Comparison of ENCODE assay signal across 1 mouse cellular context in genomic region chr4:88875435-88876095, GRCm38 (mm10).
A peak's percentile ranks its signal among the peaks of the same experiment; 100 is the strongest.
TF ChIP-seq lines count a peak whose summit lies in the region.

No protein-coding gene starts in this region.

TF ChIP-seq in MEL, 35 proteins besides CTCF, POLR2A, EP300 and RAD21:
- TF ChIP-seq SIN3A (IDR thresholded peaks at IDR 0.05; ENCODE audit: low read length): peak; percentile 77
- TF ChIP-seq TCF12 (IDR thresholded peaks at IDR 0.05; ENCODE audit: low read depth, low read length): peak; percentile 37; the same call in 1 of the 2 replicates
- TF ChIP-seq MXI1 (IDR thresholded peaks at IDR 0.05; ENCODE audit: low read depth, low read length): peak; percentile 72; the same call in 1 of the 2 replicates
- no peak for TF ChIP-seq GABPA (IDR thresholded peaks at IDR 0.05; ENCODE audit: low read depth, low read length)
- peak; percentile 79 for TF ChIP-seq ETS1 (IDR thresholded peaks at IDR 0.05; ENCODE audit: low read depth, low read length)
- no peak for TF ChIP-seq HCFC1 (IDR thresholded peaks at IDR 0.05; ENCODE audit: low read depth, low read length)
- TF ChIP-seq MEF2A (IDR thresholded peaks at IDR 0.05; ENCODE audit: extremely low read depth, insufficient replicate concordance, low read depth, low read length, poor library complexity, severe bottlenecking): no peak
- peak; percentile 23; the same call in 1 of the 2 replicates for TF ChIP-seq RCOR1 (IDR thresholded peaks at IDR 0.05; ENCODE audit: low read depth, low read length)
- no peak for TF ChIP-seq BHLHE40 (IDR thresholded peaks at IDR 0.05; ENCODE audit: borderline replicate concordance, low read depth, low read length)
- no peak for TF ChIP-seq ZMIZ1 (IDR thresholded peaks at IDR 0.05; ENCODE audit: low read depth, low read length)
- peak; percentile 80 for TF ChIP-seq GATA1 (IDR thresholded peaks at IDR 0.05; ENCODE audit: low read depth, low read length)
